Mouse (Mus musculus): ENCODE measurements around the gene Grk6.

The Grk6 gene

GRCm38 (mm10) chr13:55483593-55483992 is 38.7 kb downstream of the Grk6 start:
- in situ Hi-C loops (cut with MboI) = no loop called here

GRCm38 (mm10) chr13:55484520-55485088 is 39.7 kb downstream of the Grk6 start:
- in situ Hi-C loops (cut with MboI) = no loop called here

GRCm38 (mm10) chr13:55486029-55486794 is 41.3 kb downstream of the Grk6 start:
- in situ Hi-C loops (cut with MboI) = no loop called here

GRCm38 (mm10) chr13:55486916-55487577 is 42.2 kb downstream of the Grk6 start:
- in situ Hi-C loops (cut with MboI) = no loop called here

GRCm38 (mm10) chr13:55487578-55488498 is 43.0 kb downstream of the Grk6 start, which contains the start of gene Dbn1:
TSS of gene Dbn1 (minus strand) at chr13:55488111.
- in situ Hi-C loops (cut with MboI) = no loop called here

- in situ Hi-C loops (cut with MboI) = no loop called here
These were observed 49.4 kb downstream of the Grk6 start for GRCm38 (mm10) chr13:55494257-55494656.

GRCm38 (mm10) chr13:55494883-55495621 is 50.2 kb downstream of the Grk6 start:
- in situ Hi-C loops (cut with MboI) = no loop called here

- in situ Hi-C loops (cut with MboI) = no loop called here
These were observed 50.8 kb downstream of the Grk6 start for GRCm38 (mm10) chr13:55495702-55496101.

- in situ Hi-C loops (cut with MboI) = no loop called here
These were observed 51.8 kb downstream of the Grk6 start for GRCm38 (mm10) chr13:55496661-55497060.

GRCm38 (mm10) chr13:55498906-55499305 is 54.0 kb downstream of the Grk6 start:
- in situ Hi-C loops (cut with MboI) = no loop called here

- in situ Hi-C loops (cut with MboI) = no loop called here
These were observed 55.7 kb downstream of the Grk6 start for GRCm38 (mm10) chr13:55500575-55500974.

- in situ Hi-C loops (cut with MboI) = no loop called here
These were observed 57.5 kb downstream of the Grk6 start for GRCm38 (mm10) chr13:55502405-55502804.

- in situ Hi-C loops (cut with MboI) = no loop called here
These were observed 59.5 kb downstream of the Grk6 start for GRCm38 (mm10) chr13:55504390-55504789.

GRCm38 (mm10) chr13:55505810-55506209 is 60.9 kb downstream of the Grk6 start:
- in situ Hi-C loops (cut with MboI) = no loop called here

- in situ Hi-C loops (cut with MboI) = no loop called here
These were observed 61.8 kb downstream of the Grk6 start for GRCm38 (mm10) chr13:55506697-55507096.

GRCm38 (mm10) chr13:55507877-55508276 is 63.0 kb downstream of the Grk6 start:
- in situ Hi-C loops (cut with MboI) = no loop called here

GRCm38 (mm10) chr13:55508531-55508930 is 63.7 kb downstream of the Grk6 start:
- in situ Hi-C loops (cut with MboI) = no loop called here

GRCm38 (mm10) chr13:55510332-55510667 is 65.4 kb downstream of the Grk6 start:
- in situ Hi-C loops (cut with MboI) = no loop called here

Measured in mature B cell (primary cell).